In genomic region chr2:110204705-110205318, GRCm38 (mm10) we compare ENCODE assay signal across 8 mouse cellular contexts.
A peak's percentile ranks its signal among the peaks of the same experiment; 100 is the strongest.
DNase-seq lines count a peak whose midpoint lies in the region; ATAC-seq and TF ChIP-seq lines count a peak whose summit lies in the region.

No protein-coding gene starts in this region.

- peak; percentile 91 for TF ChIP-seq CTCF in lung, postnatal 0 days (IDR thresholded peaks at IDR 0.05)

- H3K4me3 ChIP-seq in hindbrain, embryonic 11.5 days (ENCODE audit: low read depth, low read length) = no peak overlapping the region
- no peak overlapping the region for H3K4me3 ChIP-seq in lung, postnatal 0 days (ENCODE audit: low read depth, low read length)

- H3K27ac ChIP-seq in hindbrain, embryonic 11.5 days (ENCODE audit: low read depth, low read length) = no peak overlapping the region
- H3K27ac ChIP-seq in lung, postnatal 0 days (ENCODE audit: low read length) = no peak overlapping the region

- peak; percentile 46; the same call in 1 of the 2 replicates for ATAC-seq in hindbrain, embryonic 11.5 days (ENCODE audit: low FRiP score)
- ATAC-seq in lung, postnatal 0 days = no peak
- no peak for ATAC-seq in activated CD4-positive, CD25-positive, alpha-beta regulatory T cell, adult 4 months

- no peak overlapping the region for H3K9ac ChIP-seq in hindbrain, embryonic 11.5 days (ENCODE audit: low read depth, low read length)
- H3K9ac ChIP-seq in lung, postnatal 0 days (replicated peaks; ENCODE audit: low read depth) = no peak overlapping the region

- WGBS in hindbrain, embryonic 11.5 days = 14% methylated on average over 14 of the region's 14 CpGs
- WGBS in lung, postnatal 0 days = 9% methylated on average over 14 of the region's 14 CpGs

- H3K4me1 ChIP-seq in hindbrain, embryonic 11.5 days (replicated peaks; ENCODE audit: control insufficient read depth, insufficient read depth, low read length) = no peaks in the 10 kb centered on the region
- H3K4me1 ChIP-seq in lung, postnatal 0 days (ENCODE audit: insufficient read depth, low read depth, low read length) = no peaks in the 10 kb centered on the region

- DNase-seq in WW6 (ENCODE audit: low read depth, low spot score) = peak; percentile 14
- peak; percentile 52 for DNase-seq in cerebellum, adult 9-11 months
- peak; percentile 66 to 69 for DNase-seq in frontal cortex, postnatal 25 days (ENCODE audit: low spot score in 2 of 2)
- peak; percentile 82 for DNase-seq in hindbrain, embryonic 11.5 days (ENCODE audit: low spot score)
- peak; percentile 76 to 84 for DNase-seq in layer of hippocampus, postnatal 10 days (ENCODE audit: low spot score in 2 of 2)
- peak; percentile 82 for DNase-seq in lung, postnatal 0 days (ENCODE audit: low spot score)
- peak; percentile 73 for DNase-seq in retina, postnatal 1 day

- H3K4me2 ChIP-seq in hindbrain, embryonic 11.5 days (replicated peaks; ENCODE audit: low read depth, low read length) = 0 out of 2 replicates have a peak overlapping the region, but pooled peaks have one; percentile 8
- no peak overlapping the region for H3K4me2 ChIP-seq in lung, postnatal 0 days (replicated peaks; ENCODE audit: low read depth, low read length)

- H3K36me3 ChIP-seq in hindbrain, embryonic 11.5 days (ENCODE audit: control insufficient read depth, insufficient read depth, low read length) = no peaks in the 10 kb centered on the region
- H3K36me3 ChIP-seq in lung, postnatal 0 days (ENCODE audit: insufficient read depth, low read length) = no peaks in the 10 kb centered on the region

- no peaks in the 10 kb centered on the region for H3K9me3 ChIP-seq in hindbrain, embryonic 11.5 days (ENCODE audit: control insufficient read depth, low read length)
- H3K9me3 ChIP-seq in lung, postnatal 0 days (ENCODE audit: low read length) = no peaks in the 10 kb centered on the region

- no peaks in the 10 kb centered on the region for H3K27me3 ChIP-seq in hindbrain, embryonic 11.5 days (ENCODE audit: control insufficient read depth, insufficient read depth, low read length)
- H3K27me3 ChIP-seq in lung, postnatal 0 days (replicated peaks; ENCODE audit: insufficient read depth, low read length) = 0 out of 2 replicates have a peak, but pooled peaks cover 5% of the 10 kb centered on the region

- TF ChIP-seq EP300 in lung, postnatal 0 days (IDR thresholded peaks at IDR 0.05) = no peak

Comparison
In these comparisons a context has a peak if more than half of its experiments do, and no peak if none do; other contexts are left out.
1. DNase-seq: peak in every context shown above with its lines; median percentile 82 in hindbrain, embryonic 11.5 days; 82 in lung, postnatal 0 days; 80 in layer of hippocampus, postnatal 10 days; 73 in retina, postnatal 1 day; 68 in frontal cortex, postnatal 25 days; 52 in cerebellum, adult 9-11 months; 14 in WW6.